Mouse (Mus musculus) heart, postnatal 10 days (tissue): ENCODE measurements around the gene Art3. TPM values are rescaled to one million over a fixed set of nuclear protein-coding genes. Genes with fewer than 3 reads are reported as not detected.
A peak's percentile ranks its signal among the peaks of the same experiment; 100 is the strongest.

Source experiments
- DNase-seq, 2 experiments: peaks; one replicate each; pipeline ENCODE4 v3.0.0; 2021
- intact Hi-C: fragments of 180-260 bp; cut with DNase I; formaldehyde crosslinking; loops from one replicate; pipeline ENCODE4 v1.15.1; 2025
- total RNA-seq, 2 experiments: library from RNA; stranded (reverse); gene quantifications; 2 replicates each; pipeline ENCODE4 v1.2.3; 2021

Art3 gene
- total RNA-seq, 2 experiments from 2014 or later, result 369 to 606 TPM

DNA sequence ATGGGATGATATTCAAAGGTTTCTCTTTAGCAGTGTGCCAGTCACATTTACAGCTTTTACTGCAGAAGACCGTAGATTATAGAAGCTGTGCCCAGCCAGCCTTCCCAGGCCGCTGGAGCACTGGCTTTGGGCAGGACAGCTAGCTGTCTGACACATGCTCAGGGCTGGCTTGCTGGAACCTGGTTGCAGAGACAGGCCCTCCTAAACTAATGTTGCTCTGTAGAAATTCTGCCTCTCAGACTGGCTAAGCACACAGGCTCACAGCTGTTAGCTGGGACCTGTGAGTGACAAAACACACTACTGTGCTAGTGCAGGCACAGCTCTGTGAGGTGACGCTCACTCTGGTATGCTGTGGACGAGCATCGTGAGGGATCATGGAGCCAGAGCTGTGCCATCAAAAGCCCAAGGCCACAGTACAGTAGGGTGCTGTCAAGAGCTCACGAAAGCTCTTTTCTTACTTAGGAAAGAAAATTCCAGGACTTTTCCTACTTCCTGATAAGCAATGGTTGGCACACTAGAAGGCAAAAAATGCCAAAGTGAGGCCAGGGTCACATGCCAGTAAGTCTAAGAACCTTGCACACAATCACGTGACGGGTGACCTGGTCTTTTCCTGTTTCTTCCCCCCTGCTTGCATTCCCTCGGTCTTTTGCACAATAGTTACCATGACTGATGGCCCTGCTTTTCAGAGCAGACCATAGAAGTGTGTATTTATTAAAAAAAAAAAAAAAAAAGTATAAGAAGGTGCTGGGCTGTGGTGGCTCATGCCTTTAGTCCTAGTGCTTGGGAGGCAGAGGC is 77.9 kb downstream of the Art3 start:
- no peak for DNase-seq
- intact Hi-C loops, result no loop called here

DNA sequence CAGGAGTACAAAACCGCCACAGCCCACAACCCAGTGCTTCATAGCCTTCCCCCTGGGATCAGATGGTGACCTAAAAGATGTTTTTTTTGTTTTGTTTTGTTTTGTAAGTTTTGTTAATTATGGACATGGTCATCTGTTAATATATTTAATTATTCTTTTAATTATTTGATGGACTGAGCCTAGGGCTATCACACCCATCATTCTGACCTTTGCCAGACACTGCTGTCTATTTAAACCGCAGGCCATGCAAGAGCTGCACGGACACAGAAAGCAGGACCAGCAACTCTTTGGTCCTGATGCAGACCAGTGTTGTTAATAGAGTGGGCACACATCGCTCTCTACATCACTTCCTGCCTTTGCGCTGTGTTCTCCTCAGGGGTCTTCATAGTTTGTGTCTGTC is 78.9 kb downstream of the Art3 start:
- DNase-seq, result no peak
- intact Hi-C loops, result no loop called here

DNA sequence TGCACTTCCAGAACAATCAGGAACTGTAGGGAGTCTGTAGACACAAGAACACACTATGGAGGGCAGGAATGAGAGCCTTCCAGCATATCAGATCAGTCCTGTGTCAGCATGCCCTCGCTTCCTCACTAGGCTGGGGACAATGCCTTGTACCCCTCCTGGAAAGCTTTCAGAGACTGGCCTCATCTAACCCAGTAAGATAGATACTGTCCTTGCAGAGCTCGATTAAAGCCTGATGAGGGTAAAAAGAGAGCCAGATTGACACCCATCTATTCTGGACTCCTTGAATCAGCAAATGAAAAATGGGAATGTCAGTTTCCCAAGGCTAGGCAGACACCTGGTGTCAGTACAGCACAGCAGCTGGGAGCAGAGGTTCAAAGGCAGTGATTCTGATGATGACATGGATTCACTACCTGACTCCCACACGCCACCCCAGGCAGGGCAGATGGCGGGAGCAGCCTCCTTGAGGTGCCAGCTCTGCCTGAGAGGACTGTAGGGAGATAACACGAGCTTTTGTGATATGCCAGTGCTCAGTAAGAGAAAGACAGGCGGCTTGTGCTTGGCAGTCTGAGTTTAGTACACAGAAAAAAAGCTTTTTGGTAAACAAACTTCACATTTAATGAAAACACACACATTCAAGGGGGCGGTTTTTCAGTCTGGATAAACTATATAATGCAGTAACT is 80.0 kb downstream of the Art3 start:
- DNase-seq, result no peak
- intact Hi-C loops, result no loop called here

DNA sequence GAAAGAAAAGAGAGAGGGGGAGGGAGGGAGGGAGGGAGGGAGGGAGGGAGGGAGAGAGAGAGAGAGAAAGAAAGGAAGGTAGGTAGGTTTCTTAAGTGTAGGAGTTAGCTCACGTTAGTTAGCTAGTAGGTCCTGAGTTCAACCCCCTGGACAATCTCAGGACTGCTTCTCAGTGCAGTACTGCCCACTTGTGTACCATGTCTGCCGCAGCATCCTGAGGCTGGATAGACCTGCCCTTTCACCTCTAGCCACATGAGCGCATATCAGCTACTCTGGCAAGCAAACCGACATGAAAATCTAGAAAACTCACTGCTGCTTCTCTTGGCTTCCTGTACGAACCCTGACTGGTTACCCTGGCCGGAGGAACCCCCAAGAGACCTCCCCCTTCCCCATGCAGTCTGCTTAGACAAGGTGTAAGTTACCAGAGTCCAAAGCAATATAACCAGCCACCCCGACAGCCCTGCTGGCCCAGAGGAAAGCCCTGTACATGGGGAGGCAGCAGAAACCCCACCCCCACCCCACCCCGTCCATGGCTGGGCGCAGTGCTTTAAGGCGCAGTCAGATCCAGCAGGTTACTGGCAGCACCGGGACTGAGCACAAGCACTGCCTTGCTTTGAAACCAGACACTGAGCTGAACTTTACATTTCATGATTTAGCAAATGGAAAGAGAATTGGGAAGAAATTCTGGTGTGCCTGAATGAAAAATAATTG is 81.8 kb downstream of the Art3 start:
- intact Hi-C loops, result no loop called here
- no peak for DNase-seq

DNA sequence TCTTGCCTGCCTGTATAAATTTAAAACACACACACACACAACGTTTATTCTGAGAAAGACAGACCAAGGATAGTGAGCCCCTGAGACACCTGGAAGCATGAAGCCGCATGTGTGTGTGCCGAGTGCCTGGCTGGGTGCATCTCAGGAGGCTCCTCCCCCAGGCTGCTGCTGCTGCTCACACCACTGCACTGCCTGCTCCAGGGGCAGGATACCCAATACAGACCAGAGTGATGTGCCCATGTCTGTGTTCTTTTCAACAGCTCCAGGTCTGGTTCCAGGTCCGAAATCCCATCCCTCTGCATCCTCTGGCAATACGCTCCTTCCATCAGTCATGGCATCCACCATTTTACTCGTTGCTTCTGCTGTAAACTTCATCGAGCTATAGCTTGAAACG is 82.4 kb downstream of the Art3 start:
- no peak for DNase-seq
- intact Hi-C loops, result no loop called here

DNA sequence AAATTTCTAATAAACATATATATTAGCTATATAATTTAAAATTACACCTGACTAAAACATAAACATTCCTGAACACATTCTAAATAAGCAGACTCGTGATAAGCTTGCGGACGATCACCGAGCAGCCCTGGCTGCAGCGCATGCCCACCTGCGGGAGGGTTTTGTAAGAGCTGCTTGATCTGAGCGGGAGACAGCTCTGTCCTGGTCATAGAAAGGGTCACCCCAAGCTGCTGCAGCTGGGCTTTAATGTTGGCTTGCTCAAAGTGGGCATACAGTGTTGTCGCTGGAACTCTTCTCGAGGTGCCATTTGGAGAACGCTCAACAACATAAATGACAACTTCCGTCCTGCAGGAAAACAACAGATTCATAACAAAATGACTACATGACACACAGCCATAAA is 92.5 kb downstream of the Art3 start:
- intact Hi-C loops, result no loop called here

DNA sequence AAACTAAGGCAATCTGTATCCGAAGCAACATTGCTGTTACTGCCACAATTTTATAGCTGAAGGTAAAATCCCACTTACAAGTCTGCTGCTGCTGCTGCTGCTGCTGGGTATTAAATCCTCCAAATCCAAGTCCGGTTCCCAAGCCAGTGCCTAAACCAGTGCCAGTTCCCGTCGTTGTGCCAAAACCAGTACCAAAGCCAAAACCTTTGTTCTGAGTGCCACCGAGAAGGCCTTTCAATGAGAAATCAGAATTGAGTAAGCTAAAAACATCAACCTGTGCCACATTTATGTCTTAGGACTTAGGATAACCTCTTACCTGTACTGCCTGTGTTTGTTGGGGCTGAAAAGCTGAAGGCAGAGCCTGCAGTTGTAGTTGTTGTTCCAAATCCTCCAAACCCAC is 99.1 kb downstream of the Art3 start:
- intact Hi-C loops, result no loop called here
- no peak for DNase-seq

More for the DNA sequence above, 92.5 kb downstream of the Art3 start:
- DNase-seq, result no peak

DNA sequence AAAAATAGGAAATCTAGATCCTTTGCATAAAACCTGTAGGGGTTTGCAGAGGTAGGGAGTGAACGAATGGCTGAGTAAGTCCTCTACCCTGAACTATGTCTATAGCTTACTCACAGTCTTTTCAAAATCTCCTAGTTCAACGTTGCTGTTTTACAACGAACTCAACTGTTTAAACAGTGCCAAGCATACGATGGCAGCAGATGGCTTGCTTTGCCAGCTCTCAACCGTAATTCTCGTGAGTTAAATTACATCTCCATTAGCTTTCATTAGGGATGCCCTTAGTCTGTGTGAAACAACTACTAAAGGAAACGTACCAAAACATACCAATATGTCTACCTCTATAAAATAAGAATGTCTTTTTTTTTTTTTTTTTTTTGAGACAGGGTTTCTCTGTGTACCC is 100.0 kb downstream of the Art3 start:
- intact Hi-C loops, result no loop called here
- no peak for DNase-seq

DNA sequence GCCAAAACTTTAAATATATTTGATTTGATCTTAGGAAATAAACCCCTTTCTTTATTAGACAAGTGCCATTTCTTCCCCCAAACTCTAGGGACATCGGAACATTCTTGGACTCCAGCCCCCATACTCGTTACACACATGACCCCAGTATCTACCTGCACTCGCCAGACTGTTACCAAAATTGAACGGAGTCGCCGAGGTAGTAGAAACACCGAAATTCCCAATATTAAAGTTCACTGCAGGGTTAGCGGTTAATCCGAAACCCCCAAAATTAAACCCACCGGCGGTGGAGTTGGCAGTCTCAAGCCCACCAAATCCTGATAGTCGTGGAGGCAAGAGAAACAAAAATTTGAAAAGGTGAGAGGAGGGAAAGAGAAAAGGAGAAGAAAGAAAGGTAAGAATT is 102.4 kb downstream of the Art3 start:
- intact Hi-C loops, result no loop called here
- DNase-seq, result no peak

DNA sequence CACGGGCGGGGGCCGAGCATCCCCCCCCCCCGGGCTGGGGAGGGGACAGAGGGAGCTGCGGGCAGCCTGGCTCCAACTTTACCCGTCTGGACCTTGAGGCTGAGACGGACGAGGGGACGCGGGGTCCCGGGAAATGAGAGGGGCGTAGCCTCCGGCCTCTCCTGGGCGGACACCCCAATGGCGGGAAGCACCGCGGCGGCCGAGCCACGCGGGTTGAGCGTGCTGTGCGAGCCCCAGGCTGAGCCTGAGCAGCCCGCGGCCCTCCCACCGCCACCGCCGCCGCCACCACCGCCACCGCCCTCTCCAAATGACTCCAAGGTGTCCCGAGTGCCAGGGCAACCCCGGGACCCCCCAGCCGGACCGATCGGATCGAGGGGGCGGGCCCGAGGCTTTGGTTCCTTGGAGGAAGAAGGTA is 103.0 kb downstream of the Art3 start:
- no peak for DNase-seq
- intact Hi-C loops, result no loop called here

DNA sequence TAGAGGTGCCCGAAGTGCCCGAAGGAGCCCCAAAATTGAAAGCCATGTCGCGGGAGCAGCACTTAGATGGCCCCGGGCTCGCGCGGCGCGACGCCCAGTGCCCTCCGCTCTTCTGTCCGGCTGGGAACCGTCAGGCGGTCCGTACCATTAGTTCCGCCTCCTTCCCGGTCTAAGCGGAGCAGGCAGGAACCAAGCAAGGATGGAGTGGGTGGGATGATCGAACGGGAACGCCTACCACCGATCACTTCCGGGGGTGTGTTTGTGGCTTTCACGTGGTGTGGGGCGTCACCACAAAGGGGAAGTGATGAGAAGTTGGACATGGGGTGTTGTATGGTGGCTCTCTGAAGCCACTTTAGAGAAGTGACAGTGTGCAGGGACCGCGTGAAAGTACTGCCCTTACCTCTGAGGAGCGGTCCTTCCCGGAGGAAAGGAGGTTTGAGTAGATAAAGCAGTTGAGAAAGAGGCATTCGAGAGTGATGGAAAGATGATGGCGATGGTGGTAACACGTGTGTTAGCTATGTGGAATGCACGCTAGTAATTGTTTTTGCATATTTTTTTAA is 103.5 kb downstream of the Art3 start, which contains the start of gene Nup54:
Gene Nup54 (minus strand): TSS at position 195 of the 560 bp plus-strand sequence.
- intact Hi-C loops, result no loop called here
- DNase-seq, result peak; percentile 98 to 99

DNA sequence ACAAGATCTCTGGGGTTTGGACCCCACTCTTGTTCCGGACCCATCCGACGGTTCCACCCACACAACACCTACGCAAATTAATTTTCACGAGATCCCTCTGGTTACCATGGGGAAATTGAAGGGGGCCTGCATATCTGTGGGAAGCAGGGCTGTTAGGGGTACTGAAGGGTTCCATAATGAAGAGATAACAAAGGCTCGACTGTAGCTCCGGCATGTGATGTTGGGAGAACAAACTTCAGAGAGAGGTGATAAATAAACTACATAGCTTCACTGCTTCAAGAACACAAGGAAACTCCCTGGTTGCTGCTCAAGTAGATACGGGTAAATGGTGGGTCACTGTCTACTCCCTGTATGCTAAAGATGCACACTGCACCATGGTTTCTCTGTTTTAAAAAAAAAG is 106.9 kb downstream of the Art3 start:
- intact Hi-C loops, result no loop called here
- DNase-seq, result no peak

DNA sequence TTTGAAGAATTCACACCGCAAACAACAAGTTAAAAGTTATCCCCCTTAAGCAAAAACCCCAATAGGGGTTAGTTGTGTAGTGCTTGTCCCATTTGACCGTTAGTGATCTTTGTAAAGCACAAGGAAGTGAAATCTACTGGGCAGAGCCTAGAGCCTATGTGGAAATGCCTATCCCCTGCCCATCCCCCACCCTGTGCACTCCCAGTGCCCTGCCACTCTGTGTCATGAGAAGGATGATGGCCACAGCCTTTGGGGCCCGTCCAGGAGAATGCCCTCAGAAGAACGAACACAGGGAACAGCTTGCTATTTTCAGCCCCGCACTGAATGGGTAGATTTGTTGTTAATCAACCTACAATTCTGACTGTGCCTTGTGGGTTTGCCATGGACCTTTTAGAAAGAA is 109.9 kb downstream of the Art3 start:
- peak; percentile 60 to 64 for DNase-seq
- intact Hi-C loops, result no loop called here

DNA sequence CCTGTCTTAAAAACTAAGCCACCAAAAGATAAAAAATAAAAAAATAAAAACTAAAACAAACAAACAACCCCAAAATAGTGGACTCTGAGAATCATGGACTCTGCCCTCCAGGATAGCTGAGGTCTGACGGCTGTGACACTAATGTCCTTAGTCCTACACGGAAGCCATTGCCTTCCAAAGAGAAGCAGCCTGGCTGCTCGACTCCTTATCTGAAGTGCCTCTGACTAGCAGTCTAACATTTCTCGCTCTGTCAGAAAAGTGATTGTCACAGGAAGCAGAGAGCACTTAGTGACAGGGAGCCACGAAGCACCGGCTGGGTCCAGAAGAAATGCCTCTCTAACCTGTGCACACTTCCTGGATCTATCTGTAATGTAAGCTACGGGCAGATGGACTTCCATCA is 111.3 kb downstream of the Art3 start:
- intact Hi-C loops, result no loop called here

DNA sequence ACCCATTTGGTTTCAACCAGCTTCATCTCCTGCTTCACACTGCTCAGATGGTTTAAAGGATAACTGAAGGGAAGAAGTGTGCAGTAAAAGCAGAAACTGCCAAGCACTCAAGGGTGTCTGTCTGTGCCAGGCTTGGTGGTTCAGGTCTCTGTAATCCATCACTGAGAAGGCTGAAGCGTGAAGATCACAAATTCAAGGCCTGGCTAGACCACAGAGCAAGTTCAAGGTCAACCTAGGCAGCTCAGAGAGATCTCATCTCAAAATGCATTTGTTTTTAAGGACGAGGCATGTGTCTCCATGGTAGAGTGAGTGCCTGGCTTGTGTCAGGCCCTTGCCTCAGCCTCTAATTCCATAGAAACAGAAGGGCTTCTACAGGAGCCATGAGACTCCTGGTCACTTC is 113.4 kb downstream of the Art3 start:
- DNase-seq, result no peak
- intact Hi-C loops, result no loop called here

More for the DNA sequence above, 111.3 kb downstream of the Art3 start:
- DNase-seq, result peak; percentile 18 to 36

DNA sequence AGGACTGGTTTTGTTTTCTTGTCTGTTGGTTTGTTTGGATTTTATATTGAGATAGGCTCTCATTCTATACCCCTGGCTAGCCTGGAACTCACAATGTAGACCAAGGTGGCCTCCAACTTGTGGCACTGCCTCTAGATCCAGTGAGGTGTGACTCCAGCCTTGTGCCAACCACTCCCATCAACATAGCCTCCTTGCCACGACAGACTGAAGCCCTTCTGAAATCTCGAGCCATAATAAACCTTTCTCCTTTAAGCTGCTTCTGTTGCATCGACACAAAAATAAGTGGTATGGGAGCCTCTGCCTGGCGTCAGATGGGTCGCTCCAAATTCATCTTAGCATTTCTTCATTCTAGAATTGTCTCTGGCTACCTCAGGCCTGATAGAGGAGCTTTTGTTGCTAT is 115.1 kb downstream of the Art3 start:
- intact Hi-C loops, result no loop called here
- DNase-seq, result no peak

DNA sequence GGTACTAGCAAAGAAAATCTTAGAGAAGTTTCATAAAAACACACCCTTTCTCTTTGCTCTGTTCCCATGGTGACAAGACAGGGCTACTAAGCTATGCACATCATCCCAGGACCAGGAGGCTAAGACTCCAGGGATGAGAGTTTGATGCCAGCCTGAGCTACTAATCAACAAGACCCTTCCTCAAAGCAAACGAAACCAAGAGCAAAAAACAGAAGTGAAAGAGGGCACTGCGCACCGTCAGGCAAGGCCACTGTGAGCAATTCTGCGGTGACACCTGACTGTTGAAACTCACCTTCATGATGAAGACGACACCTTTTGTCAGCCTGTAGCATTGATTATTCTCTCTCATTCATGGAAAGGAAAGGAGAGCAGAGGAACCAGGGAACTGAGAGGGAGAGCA is 121.2 kb downstream of the Art3 start:
- DNase-seq, result no peak
- intact Hi-C loops, result no loop called here

DNA sequence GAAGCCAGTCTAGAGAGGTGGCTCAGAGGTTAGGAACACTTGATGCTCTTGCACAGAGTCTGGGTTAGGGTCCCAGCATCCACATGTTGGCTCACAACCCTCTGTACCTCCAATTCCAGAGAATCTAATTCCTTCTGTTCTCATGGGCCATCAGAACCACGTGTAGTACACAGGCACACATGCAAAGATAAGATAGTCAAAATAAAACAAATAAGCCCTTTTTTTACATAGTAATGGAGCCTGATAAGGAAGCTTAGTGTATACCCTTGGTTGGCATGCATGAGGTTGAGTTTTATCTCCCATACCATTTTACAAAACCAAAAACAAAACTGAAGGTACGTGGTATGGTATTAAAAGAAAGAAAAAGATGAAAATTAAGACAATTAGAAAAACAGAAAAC is 125.8 kb downstream of the Art3 start:
- intact Hi-C loops, result no loop called here
- DNase-seq, result no peak

DNA sequence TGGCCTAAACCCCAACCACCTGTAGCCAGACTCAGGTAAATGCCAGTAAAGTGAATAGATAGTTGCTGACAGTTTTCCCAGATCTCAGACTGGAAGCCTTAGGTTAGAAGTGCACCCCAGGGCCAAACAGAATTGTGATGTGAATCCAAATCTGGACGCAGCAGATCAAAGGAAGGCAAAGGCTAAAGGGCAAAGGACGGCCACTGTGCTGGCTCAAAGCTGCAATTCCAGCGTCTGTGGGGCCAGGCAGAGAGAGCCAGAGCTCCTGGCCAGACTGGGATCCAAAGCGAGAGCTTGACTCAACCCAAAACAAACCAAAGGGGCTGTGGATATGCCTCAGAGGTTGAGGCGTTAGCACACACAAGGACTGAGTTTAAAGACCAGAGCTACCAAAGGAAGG is 127.1 kb downstream of the Art3 start:
- intact Hi-C loops, result no loop called here
- DNase-seq, result no peak

DNA sequence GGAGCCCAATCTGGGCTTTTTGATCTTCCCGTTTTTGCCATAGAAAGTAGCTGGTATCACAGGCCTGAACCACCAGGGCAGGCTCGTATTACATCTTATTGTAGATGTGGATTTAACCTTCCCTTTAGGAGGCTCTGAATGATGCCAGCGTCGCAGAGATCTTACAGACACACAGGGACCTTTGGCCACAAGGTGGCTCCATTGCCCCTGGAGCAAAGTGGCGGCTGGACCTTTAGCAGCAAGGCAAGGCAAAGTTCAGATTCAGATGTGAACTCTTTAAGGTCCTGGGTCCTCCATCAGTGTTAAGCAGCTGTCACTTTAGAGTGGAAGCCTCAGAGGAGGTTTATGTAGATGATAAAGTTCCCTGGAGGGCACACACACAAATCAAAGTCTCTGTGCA is 129.7 kb downstream of the Art3 start:
- intact Hi-C loops, result loop anchor here (1.0 to 10.0 kb wide), 4 partner anchors 45 to 493 kb away; partner anchors contain the start of gene Scarb2
- peak; percentile 78 to 83 for DNase-seq
